Mouse (Mus musculus) G1E (cell line): ENCODE data around the gene Trim62.

Experiments used
- CTCF ChIP-seq: IDR thresholded peaks from 2 replicates; pipeline ENCODE4 v1.5.1; 2012; ENCODE audit warnings: low read depth, low read length, inconsistent platforms, mixed read lengths
- GATA1 ChIP-seq: IDR thresholded peaks from 2 replicates; pipeline ENCODE4 v1.6.1; 2012; ENCODE audit warnings: borderline replicate concordance, low read length, inconsistent platforms, mixed read lengths
- GATA2 ChIP-seq: IDR thresholded peaks from 2 replicates; pipeline ENCODE4 v1.6.1; 2012; ENCODE audit warnings: low read depth, low read length, inconsistent platforms, borderline replicate concordance
- POLR2AphosphoS5 ChIP-seq: IDR thresholded peaks from 2 replicates; pipeline ENCODE4 v1.6.1; 2012; ENCODE audit warnings: low read depth, low read length, inconsistent platforms; ENCODE audit not compliant: insufficient replicate concordance
- TAL1 ChIP-seq: conservative IDR thresholded peaks from 2 replicates; pipeline ENCODE4 v1.6.1; 2012; ENCODE audit warnings: low read depth, low read length, inconsistent platforms, mixed read lengths

DNA sequence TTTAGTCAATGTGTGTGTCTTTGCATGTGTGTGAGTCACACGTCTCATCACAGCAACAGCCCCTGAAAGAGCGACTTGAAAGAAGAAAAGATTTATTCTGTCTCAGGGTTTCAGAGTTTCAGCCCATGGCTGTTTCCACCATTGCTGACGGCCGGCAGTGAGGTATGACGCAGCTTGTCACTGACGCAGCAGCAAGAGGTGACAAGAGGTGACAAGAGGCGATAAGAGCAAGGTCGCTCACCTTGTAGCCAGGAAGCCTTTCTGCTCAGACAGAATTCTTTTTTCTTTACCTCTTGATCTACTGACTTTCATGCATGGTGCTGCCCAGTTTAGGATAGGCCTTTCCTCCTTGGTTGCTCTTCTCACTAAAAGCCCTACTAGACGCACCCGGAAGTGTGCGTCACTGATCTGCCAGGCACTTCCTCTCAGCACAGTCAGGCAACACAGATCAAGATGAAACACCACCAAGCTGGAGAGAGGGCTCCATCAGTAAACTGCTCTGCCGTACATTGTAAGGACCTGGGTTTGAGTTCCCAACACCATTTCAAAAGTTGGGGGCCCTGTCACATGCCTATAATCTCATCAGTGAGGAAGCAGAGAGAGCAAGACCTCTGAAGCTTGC is 31.0 kb upstream of the Trim62 start:
- TF ChIP-seq CTCF (no peak), TAL1 (no peak), GATA2 (no peak), GATA1 (no peak), POLR2AphosphoS5 (no peak)
